Mouse (Mus musculus) lung, embryonic 16.5 days (tissue): ENCODE data around the gene Ecel1. TPM values are rescaled to one million over a fixed set of nuclear protein-coding genes. Genes with fewer than 3 reads are reported as not detected.
A peak's percentile ranks its signal among the peaks of the same experiment; 100 is the strongest.

Experiments
- ATAC-seq: fragments of 200-750 bp; cut with Nextera tagmentation; 2 replicates; pipeline ENCODE4 v1.8.0; 2017; ENCODE audit warnings: low read depth, mild to moderate bottlenecking, moderate library complexity
- H3K27ac ChIP-seq: fragments of 300-500 bp; sonication (generic); 2 replicates; pipeline ENCODE4 v1.5.1; 2014; ENCODE audit warnings: mild to moderate bottlenecking, control low read depth, low read length
- H3K27me3 ChIP-seq: fragments of 300-500 bp; sonication (generic); 2 replicates; pipeline ENCODE4 v1.6.1; 2014; ENCODE audit warnings: low read depth, low read length, mixed read lengths; ENCODE audit not compliant: control insufficient read depth, insufficient read depth
- H3K36me3 ChIP-seq: fragments of 300-500 bp; sonication (generic); 2 replicates; pipeline ENCODE4 v1.6.1; 2014; ENCODE audit warnings: low read length; ENCODE audit not compliant: control insufficient read depth, insufficient read depth
- H3K4me1 ChIP-seq: fragments of 300-500 bp; sonication (generic); replicated peaks from 2 replicates; pipeline ENCODE4 v1.6.1; 2014; ENCODE audit warnings: low read length, mixed read lengths; ENCODE audit not compliant: control insufficient read depth, insufficient read depth
- H3K4me2 ChIP-seq: fragments of 300-500 bp; sonication (generic); 2 replicates; pipeline ENCODE4 v1.6.1; 2014; ENCODE audit warnings: low read depth, low read length, control low read depth
- H3K4me3 ChIP-seq: fragments of 300-500 bp; sonication (generic); 2 replicates; pipeline ENCODE4 v1.5.1; 2014; ENCODE audit warnings: mild to moderate bottlenecking, low read length, control low read depth
- H3K9ac ChIP-seq: fragments of 300-500 bp; sonication (generic); 2 replicates; pipeline ENCODE4 v1.6.1; 2014; ENCODE audit warnings: low read length, control low read depth
- H3K9me3 ChIP-seq: fragments of 300-500 bp; sonication (generic); 2 replicates; pipeline ENCODE4 v1.6.1; 2016; ENCODE audit warnings: low read length; ENCODE audit not compliant: control insufficient read depth
- WGBS: fragments of 180-500 bp; shearing (Covaris S2); extraction: QIAGEN DNeasy Blood & Tissue Kit; methylation state at CpG from one replicate; pipeline ENCODE4 v1.1.7; 2014; 5-methylcytosine and 5-hydroxymethylcytosine counted together
- polyA plus RNA-seq: library from polyadenylated mRNA; unstranded; fragments of >200 nt; fragmentation: Nextera tagmentation; extraction: Ambion mirVana; gene quantifications from 2 replicates; pipeline ENCODE4 v1.2.1, GENCODE M21; 2015

The Ecel1 gene
- polyA plus RNA-seq, 1 experiment from 2014 or later: 0.92 TPM

DNA sequence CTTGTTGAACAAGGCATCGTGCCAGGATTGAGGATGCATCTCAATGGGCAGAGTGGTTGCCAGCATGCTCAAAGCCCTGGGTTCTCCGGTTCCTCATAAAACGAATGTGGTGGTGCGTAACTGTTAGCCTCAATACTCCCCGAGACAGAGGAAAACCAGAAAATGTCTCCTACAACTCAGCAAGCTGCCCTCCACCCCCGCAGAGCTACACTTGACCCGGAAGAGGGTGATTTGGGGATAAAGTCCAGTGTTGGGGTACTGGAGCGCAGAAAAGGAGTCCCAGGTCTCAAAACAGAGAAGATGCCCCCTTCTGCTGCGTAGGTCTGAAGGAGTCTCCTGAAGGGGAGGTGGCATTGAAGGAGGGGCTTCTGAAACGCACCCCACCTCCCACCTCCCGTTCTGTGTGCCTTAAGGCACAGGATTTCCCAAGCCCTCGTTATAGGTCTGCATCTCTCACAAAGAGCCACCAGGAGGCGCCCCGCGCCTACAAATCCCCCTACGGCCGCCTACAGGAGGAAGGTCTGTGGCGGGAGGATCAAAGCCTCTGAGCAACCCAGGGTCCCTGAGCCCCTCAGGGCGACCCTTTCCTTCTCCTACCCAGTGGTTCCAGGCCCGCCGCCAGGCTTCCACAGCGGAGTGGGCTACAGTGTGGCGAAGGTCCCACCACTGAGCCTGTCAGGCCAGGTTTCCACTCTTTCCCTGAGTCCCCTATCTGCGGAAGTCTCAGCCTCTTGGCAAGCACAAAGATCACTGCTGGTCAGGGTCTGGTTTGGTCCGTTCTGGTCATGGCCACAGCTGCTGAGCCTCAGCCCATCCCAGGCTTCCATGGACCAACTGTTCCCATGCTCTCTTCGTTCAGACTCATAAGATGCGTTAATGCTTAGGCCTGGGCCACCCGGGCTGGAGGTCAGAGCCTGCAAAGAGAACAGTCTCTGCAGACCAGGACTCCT, 18.0 kb upstream of the Ecel1 start:
- Histone ChIP-seq H3K9ac (no peak overlapping the region), H3K36me3 (no peaks in the 10 kb centered on the region), H3K4me1 (peaks cover 9% of the 10 kb centered on the region; the same call in 1 of the 2 replicates), H3K9me3 (no peaks in the 10 kb centered on the region), H3K4me2 (no peak overlapping the region), H3K27ac (no peak overlapping the region), H3K4me3 (peak overlapping the region; percentile 10; the same call in 1 of the 2 replicates), H3K27me3 (peaks cover 30% of the 10 kb centered on the region)
- 26% methylated on average over 28 of the region's 28 CpGs for WGBS
- peak; percentile 29; the same call in 1 of the 2 replicates for ATAC-seq

DNA sequence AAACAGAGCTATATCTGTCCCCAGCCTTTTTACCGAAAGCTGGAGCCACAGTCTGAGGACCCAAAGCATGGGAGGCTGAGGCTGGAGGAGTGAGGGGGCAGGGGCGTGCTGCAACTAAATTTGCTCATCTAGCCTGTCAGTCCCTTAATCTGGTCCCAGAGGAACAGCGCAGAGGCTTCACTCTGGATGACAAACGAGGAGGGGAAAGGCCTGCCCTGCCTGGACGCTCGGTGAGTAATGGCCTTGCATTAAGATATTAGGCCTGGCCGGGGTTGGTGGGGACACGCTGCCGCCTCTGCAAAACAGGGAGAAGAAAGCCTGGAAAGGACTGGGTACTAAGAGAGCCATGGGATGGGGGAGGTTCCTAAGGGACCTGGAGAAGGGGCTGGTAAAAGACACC, 16.0 kb upstream of the Ecel1 start:
- no peaks in the 10 kb centered on the region for H3K36me3 ChIP-seq
- peaks cover 33% of the 10 kb centered on the region for H3K27me3 ChIP-seq
- WGBS: 34% methylated on average over 9 of the region's 9 CpGs
- no peak overlapping the region for H3K27ac ChIP-seq
- H3K4me1 ChIP-seq: peaks cover 9% of the 10 kb centered on the region; the same call in 1 of the 2 replicates
- H3K9me3 ChIP-seq: no peaks in the 10 kb centered on the region
- H3K4me2 ChIP-seq: no peak overlapping the region
- ATAC-seq: no peak
- no peak overlapping the region for H3K4me3 ChIP-seq
- H3K9ac ChIP-seq: no peak overlapping the region

DNA sequence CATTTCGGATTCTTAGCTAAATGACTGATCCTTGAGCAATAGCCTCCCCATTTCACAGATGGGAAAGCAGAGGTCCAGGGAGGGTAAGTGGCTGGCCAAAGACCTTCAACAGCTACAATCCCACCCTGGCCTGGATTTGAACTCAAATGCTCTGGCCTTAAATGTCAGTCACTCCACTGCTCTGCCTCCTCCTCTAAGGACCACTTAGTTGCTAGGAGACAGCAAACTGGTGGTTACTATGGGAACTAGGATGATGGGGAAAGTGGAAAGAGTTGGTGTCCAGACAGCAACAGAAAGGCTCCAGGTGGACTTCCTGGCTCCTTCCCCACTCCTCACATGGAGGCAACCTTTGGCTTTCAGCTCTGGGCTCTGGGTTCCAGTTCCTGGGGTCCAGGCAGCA, 15.0 kb upstream of the Ecel1 start:
- H3K4me3 ChIP-seq: no peak overlapping the region
- no peak for ATAC-seq
- H3K27ac ChIP-seq: no peak overlapping the region
- H3K9me3 ChIP-seq: no peaks in the 10 kb centered on the region
- H3K36me3 ChIP-seq: no peaks in the 10 kb centered on the region
- 78% methylated on average over 1 of the region's 1 CpGs for WGBS
- peaks cover 33% of the 10 kb centered on the region for H3K27me3 ChIP-seq
- no peak overlapping the region for H3K9ac ChIP-seq
- H3K4me1 ChIP-seq: peaks cover 9% of the 10 kb centered on the region; the same call in 1 of the 2 replicates
- H3K4me2 ChIP-seq: no peak overlapping the region

DNA sequence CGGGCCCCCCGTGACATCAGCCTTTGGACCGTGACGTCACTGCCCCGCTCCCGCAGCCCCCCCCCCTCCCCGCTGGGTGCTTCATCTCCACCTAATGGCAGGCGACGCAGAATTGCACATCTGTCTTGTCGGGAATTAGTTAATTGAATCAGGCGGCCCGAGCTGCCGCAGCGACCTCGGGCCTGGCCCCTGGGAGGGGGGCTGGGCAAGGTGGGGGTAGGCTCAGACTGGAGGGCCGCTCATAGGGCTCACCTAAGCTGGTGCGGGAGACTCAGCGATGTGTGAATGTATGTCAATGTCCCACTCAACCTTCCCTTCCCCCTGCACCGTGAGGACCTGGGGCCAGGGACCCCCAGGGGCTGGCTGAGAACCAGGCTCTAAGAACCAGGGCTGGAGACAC, 14.1 kb upstream of the Ecel1 start:
- no peak overlapping the region for H3K9ac ChIP-seq
- no peak overlapping the region for H3K27ac ChIP-seq
- ATAC-seq: no peak
- H3K9me3 ChIP-seq: no peaks in the 10 kb centered on the region
- 11% methylated on average over 19 of the region's 19 CpGs for WGBS
- no peaks in the 10 kb centered on the region for H3K36me3 ChIP-seq
- no peak overlapping the region for H3K4me3 ChIP-seq
- peaks cover 35% of the 10 kb centered on the region for H3K27me3 ChIP-seq
- H3K4me1 ChIP-seq: peaks cover 2% of the 10 kb centered on the region; the same call in 1 of the 2 replicates
- no peak overlapping the region for H3K4me2 ChIP-seq

DNA sequence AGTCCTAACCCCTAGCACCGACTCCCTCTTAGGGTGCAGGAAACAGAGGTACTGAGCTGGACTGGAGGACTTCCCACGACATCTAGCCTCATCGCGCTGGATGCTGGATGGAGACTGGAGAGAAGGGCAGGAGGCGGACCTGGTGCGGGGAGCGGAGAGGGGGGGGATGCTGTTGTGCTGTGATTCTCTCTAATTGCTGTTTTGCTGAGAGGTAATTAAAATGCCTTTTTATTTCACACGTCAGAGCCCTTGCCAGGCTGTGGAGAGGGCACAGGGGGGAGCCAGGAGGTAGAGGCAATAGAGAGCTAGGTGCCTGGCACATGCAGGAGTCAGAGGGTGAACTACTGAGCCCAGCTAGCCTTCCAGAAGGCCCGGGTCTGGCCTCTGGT, 8.5 kb upstream of the Ecel1 start:
- WGBS: 61% methylated on average over 9 of the region's 9 CpGs

DNA sequence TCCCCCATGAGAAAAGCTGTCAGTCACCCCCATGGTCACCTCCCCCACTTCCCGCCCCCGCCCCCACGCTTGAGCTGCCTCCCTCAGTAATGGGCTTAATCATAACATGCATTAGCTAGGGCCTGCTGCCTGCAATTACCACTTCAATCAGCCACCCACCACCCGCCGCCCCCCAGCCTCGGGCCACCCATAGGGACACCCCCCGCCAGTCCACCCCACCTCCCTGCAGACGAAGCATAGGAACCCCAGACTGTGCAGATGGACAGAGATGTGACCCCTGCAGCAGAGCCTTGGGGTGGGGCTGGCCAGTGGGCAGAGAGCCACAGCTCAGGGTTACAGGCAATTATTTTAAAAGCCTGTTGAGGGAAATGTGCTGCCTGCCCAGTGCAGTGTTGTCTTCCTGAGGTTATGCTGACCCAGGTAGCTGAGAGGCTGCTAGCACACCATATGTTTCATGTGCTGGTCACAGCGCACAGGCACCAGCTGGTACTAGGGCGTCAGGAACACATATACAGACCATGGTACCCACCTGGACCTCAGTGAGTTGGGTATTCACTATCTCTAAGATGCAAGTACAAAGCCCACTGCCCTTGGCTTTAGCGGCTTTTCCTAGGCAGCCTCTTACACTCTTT, 8.0 kb upstream of the Ecel1 start:
- Histone ChIP-seq H3K36me3 (no peaks in the 10 kb centered on the region), H3K27me3 (peaks cover 11% of the 10 kb centered on the region; the same call in 1 of the 2 replicates)
- ATAC-seq: no peak

More for the DNA sequence above, 8.5 kb upstream of the Ecel1 start:
- Histone ChIP-seq H3K4me2 (no peak overlapping the region), H3K4me1 (no peaks in the 10 kb centered on the region), H3K9me3 (no peaks in the 10 kb centered on the region), H3K4me3 (no peak overlapping the region), H3K36me3 (no peaks in the 10 kb centered on the region), H3K27ac (no peak overlapping the region), H3K9ac (no peak overlapping the region), H3K27me3 (peaks cover 15% of the 10 kb centered on the region; the same call in 1 of the 2 replicates)
- no peak for ATAC-seq

DNA sequence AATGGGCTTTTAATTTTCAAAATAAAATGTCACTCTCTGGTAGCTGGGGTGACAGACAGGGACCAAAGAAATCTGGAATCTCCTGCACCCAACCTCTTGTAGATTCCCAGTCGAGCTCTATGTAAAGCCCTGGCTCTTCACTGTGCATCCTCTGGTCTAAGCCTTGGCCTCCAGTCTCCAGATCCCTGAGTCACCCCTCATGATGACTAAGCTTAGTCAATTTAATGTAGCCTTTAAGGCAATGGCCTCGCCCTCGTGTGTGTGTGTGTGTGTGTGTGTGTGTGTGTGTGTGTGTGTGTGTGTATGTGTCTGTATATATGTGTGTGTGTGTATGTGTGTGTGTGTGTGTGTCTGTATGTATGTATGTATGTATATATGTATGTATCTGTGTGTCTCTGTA, 3.1 kb upstream of the Ecel1 start:
- H3K4me1 ChIP-seq: 0 out of 2 replicates have a peak, but pooled peaks cover 3% of the 10 kb centered on the region
- H3K27me3 ChIP-seq: peaks cover 49% of the 10 kb centered on the region
- no peaks in the 10 kb centered on the region for H3K36me3 ChIP-seq
- no peak overlapping the region for H3K27ac ChIP-seq
- no peak overlapping the region for H3K9ac ChIP-seq
- ATAC-seq: no peak
- H3K4me3 ChIP-seq: no peak overlapping the region
- no peak overlapping the region for H3K4me2 ChIP-seq
- WGBS: 74% methylated on average over 3 of the region's 3 CpGs
- H3K9me3 ChIP-seq: no peaks in the 10 kb centered on the region

More for the DNA sequence above, 8.0 kb upstream of the Ecel1 start:
- Histone ChIP-seq H3K9me3 (no peaks in the 10 kb centered on the region), H3K4me2 (no peak overlapping the region), H3K9ac (no peak overlapping the region), H3K4me3 (no peak overlapping the region), H3K27ac (no peak overlapping the region), H3K4me1 (no peaks in the 10 kb centered on the region)
- WGBS: 34% methylated on average over 11 of the region's 11 CpGs

DNA sequence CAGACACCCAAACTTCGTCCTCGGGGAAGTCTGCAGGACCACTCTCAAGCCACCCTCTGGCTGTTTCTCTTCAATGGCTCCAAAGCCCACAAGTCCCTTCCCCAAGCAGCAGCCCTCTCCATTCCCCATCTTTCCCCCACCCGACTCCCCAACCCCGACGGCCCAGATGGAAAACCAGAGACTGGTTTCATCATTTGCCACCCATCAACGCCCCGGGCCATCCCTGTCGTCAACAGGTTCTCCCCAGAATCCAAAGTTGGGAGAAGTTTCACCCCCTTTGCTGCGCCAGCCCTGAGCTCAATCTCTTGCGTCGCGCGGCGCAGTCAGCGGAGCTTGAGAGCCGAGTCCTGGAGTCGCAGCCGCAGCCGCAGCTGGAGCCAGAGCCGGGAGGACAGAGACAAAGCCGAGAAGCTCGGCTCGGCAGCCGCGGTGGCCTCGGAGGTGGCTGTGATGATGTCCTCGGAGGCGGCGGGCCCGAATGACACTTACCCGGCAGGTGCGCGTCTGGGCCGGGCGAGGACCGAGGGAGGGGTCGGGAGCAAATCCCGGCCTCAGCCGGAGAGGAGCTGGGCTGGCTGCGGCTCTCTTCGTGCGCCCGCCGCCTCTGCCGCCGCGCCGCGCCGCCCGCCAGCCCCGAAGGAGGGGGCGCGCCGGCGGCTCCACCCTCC, 656 bp downstream of the Ecel1 start:
- no peaks in the 10 kb centered on the region for H3K9me3 ChIP-seq
- no peaks in the 10 kb centered on the region for H3K36me3 ChIP-seq
- under 1% methylated on average over 40 of the region's 56 CpGs for WGBS
- no peak overlapping the region for H3K9ac ChIP-seq
- no peak overlapping the region for H3K27ac ChIP-seq
- 0 out of 2 replicates have a peak, but pooled peaks have one; percentile 12 for ATAC-seq
- peaks cover 83% of the 10 kb centered on the region for H3K27me3 ChIP-seq
- H3K4me2 ChIP-seq: peak overlapping the region; percentile 54
- 0 out of 2 replicates have a peak, but pooled peaks cover 4% of the 10 kb centered on the region for H3K4me1 ChIP-seq
- H3K4me3 ChIP-seq: peak overlapping the region; percentile 39
